Mouse (Mus musculus) Patski (cell line): Measurements from ENCODE around the gene Olfr411. TPM values are rescaled to one million over a fixed set of nuclear protein-coding genes. Genes with fewer than 3 reads are reported as not detected.

Experiments
- ATAC-seq: fragments of 100-300 bp; one replicate; pipeline ENCODE4 v1.8.0; 2021
- CTCF ChIA-PET: fragments of 350-600 bp; sonication (Branson Sonifier 250); formaldehyde crosslinking; loops from one replicate; lab custom pipeline; 2022; ENCODE audit warnings: inconsistent platforms; lab: Charles Lee
- POLR2A ChIA-PET: fragments of 350-600 bp; sonication (Branson Sonifier 250); formaldehyde crosslinking; loops from one replicate; lab custom pipeline; 2022; ENCODE audit warnings: antibody characterized with exemption, inconsistent platforms; lab: Charles Lee
- DNase-seq: peaks from one replicate; pipeline ENCODE4 v3.0.0-alpha.2; 2011; ENCODE audit warnings: low read depth, low spot score
- H3K27me3 ChIP-seq: fragments of 371-371 bp; one replicate; pipeline ENCODE4 v1.5.1; 2021
- CTCF ChIP-seq: fragments of 100-300 bp; IDR thresholded peaks from one replicate; pipeline ENCODE4 v1.5.1; 2021
- in situ Hi-C: fragments of 300-500 bp; cut with MboI; formaldehyde crosslinking; loops from 3 replicates; pipeline ENCODE4 v1.11.1; 2018; ENCODE audit warnings: low pct_unique_long_range_greater_than_20kb, mixed read lengths
- polyA plus RNA-seq: library from polyadenylated mRNA; unstranded; gene quantifications from one replicate; pipeline ENCODE4 v1.2.3, GENCODE M21; 2021

Gene Olfr411
- polyA plus RNA-seq, result not detected

DNA sequence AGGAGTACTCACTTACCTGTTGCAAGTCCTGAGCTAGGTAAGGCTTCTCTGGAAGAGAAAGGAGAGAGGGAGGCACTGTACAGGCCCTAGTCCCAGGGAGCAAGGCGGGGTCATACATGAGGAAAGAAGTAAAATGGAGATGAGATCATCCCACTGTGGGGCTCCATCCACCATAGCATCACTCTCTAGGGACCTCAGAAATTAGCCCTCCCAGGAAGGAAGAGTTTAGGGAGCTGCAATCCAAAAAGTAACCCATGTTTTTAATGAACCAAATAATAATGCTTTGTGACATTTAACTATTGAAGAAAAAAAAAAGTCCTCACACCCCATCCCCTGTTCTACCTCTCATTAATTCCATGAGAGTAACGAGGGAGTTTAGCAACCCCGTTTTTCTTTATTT lies at the start of gene Olfr411:
TSS of gene Olfr411 (minus strand) at position 101 of the 400 bp plus-strand sequence.
- ATAC-seq, result no peak
- in situ Hi-C loops, result loop anchor here (25.0 kb wide), 2 partner anchors 365 to 1065 kb away; partner anchors contain the start of gene Olfr398

DNA sequence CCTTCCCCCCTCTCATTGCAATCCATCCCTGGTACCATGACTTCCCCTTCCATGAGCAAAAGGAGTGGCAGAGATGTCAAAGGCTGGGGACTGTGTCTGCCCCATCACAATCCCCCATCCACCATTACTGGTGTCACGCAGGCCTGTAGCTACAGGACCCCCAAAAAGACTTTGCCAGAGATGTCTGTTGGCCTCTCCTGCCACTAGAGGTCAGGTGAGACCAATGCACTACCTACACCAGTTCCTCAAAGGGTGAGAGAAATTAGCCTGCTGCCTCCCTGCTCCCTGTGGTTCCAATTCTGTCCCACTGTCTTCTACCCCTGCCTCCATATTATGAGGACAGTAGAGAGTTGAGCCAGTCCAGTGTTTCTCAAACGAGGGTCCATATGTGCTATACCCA lies 49.7 kb upstream of the Olfr411 start:
- ATAC-seq, result no peak
- H3K27me3 ChIP-seq, result no peaks in the 10 kb centered on the region
- no peak for DNase-seq
- TF ChIP-seq CTCF, result no peak
- POLR2A ChIA-PET, result interaction anchor here (1.5 kb wide), 1 partner anchor 103 kb away, joined by 3 read pairs; no protein-coding TSS in a partner anchor
- CTCF ChIA-PET, result interaction anchor here (0.9 to 2.1 kb wide), 6 partner anchors 25 to 144 kb away, joined by 3 to 9 read pairs (median 4); no protein-coding TSS in a partner anchor
- in situ Hi-C loops, result loop anchor here (10.0 kb wide), 1 partner anchor 123 kb away; no protein-coding TSS in a partner anchor

More for the DNA sequence above, at the start of gene Olfr411:
- ChIA-PET CTCF (no interaction called here), POLR2A (no interaction called here)
- TF ChIP-seq CTCF, result no peak
- no peaks in the 10 kb centered on the region for H3K27me3 ChIP-seq
- no peak for DNase-seq

DNA sequence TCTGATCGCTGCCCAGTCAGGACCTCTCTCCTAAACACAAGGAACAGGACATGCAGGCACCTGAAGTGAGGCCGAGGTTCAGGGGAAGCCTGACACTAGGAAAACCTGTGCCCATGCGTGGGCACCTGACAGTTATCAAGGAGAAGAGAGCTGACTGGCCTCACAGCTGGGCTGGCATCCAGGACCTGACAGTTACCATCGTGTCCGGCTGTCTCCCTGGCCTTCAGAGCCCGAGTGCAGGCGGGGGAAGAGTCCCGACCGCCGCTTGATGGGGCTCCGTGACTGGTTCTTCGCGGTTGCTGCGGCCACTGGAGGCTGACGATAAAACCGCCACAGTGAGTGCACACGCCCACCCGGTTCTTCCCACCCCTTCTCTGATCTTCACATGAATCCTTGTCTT lies 43.1 kb upstream of the Olfr411 start:
- in situ Hi-C loops, result no loop called here
- no peaks in the 10 kb centered on the region for H3K27me3 ChIP-seq
- DNase-seq, result no peak
- no peak for TF ChIP-seq CTCF
- CTCF ChIA-PET, result interaction anchor here (1.7 kb wide), 1 partner anchor 8 kb away, joined by 3 read pairs; no protein-coding TSS in a partner anchor
- POLR2A ChIA-PET, result interaction anchor here (0.5 kb wide), 1 partner anchor 239 kb away, joined by 6 read pairs; no protein-coding TSS in a partner anchor
- no peak for ATAC-seq

DNA sequence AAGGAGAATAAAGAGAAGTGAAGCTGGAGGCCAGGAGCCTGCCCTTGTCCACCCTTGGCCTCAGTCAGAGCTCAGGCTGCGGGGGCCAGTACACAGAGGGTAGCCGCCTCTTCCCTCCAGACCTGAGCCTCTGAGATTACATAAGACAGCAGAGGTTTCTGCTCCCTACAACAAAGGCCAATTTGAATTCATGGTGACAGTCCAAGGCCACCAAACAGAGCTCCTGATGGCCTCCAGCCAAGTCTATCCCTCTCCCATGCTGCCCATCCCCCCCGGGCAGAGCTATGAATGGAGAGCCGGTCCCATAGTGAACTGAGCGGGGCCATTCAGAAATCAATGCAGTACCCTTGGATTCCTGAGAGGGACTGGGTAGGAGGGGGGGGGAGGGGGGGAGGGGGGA lies 41.0 kb upstream of the Olfr411 start:
- ATAC-seq (no peak), DNase-seq (no peak)
- CTCF ChIA-PET, result no interaction called here
- in situ Hi-C loops, result no loop called here
- no peak for TF ChIP-seq CTCF
- POLR2A ChIA-PET, result no interaction called here
- no peaks in the 10 kb centered on the region for H3K27me3 ChIP-seq

DNA sequence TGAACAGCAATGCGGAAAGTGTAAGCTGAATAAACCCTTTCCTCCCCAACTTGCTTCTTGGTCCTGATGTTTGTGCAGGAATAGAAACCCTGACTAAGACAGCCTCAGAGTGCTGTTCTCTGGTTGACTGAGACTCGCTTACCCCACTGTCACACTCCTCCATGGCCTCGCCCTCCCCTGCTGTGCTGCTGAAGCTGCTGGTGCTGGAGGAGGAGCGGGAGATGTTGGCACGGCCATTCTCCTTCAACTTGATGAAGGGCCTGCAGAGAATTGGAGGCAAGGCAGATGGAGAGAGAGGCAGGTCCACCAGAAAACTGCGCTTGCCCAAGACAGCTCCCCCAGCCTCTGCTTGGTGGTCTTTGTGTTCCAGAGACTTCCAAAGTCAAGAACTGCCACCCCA lies 40.5 kb upstream of the Olfr411 start:
- ATAC-seq (no peak), DNase-seq (no peak)
- no peaks in the 10 kb centered on the region for H3K27me3 ChIP-seq
- no peak for TF ChIP-seq CTCF
- in situ Hi-C loops, result no loop called here
- CTCF ChIA-PET, result no interaction called here
- POLR2A ChIA-PET, result no interaction called here

DNA sequence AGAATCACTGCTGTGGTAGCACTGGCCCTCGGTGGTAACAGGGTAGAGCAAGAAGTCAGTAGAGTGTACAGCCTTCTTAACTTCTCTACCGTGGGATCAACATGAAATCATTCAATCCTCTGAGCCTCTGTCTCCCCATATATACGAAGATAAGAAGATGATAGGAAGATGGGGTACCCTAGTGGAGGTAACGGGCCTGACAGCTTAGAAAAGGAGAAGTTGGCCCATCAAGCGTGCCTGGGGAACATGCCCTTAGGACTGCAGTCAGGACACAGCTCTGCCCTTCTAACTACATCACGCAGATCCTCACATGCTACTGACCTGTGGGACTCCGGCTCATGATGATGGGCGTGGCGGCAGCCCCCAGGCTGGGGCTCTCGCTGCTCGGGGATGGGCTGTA lies 39.4 kb upstream of the Olfr411 start:
- CTCF ChIA-PET, result interaction anchor here (1.6 kb wide), 1 partner anchor 154 kb away, joined by 4 read pairs; no protein-coding TSS in a partner anchor
- ATAC-seq (no peak), DNase-seq (no peak)
- in situ Hi-C loops, result no loop called here
- no peak for TF ChIP-seq CTCF
- POLR2A ChIA-PET, result no interaction called here
- H3K27me3 ChIP-seq, result no peaks in the 10 kb centered on the region

DNA sequence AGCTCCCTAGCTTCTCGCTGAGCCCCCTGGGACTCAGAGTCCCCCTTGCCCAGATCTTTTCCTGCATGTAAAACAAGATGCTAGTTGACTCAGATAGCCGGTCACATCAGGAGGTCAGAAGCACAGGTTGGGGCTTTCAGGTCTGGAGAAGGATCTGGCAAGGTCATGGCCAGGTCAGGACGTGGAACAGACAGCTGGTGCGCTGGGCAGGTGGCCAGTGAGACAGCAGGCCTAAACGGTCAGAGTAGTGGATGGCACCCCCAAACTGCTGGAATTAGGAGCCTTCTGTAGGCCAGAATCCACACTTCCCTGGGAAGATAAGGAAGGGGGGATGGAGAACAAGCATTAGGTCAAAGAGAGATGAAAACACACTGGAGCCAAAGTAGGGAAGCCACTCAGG lies 34.8 kb upstream of the Olfr411 start:
- in situ Hi-C loops, result no loop called here
- H3K27me3 ChIP-seq, result no peaks in the 10 kb centered on the region
- no peak for TF ChIP-seq CTCF
- POLR2A ChIA-PET, result no interaction called here
- CTCF ChIA-PET, result interaction anchor here (1.0 kb wide), 1 partner anchor 9 kb away, joined by 3 read pairs; no protein-coding TSS in a partner anchor
- no peak for DNase-seq
- no peak for ATAC-seq

DNA sequence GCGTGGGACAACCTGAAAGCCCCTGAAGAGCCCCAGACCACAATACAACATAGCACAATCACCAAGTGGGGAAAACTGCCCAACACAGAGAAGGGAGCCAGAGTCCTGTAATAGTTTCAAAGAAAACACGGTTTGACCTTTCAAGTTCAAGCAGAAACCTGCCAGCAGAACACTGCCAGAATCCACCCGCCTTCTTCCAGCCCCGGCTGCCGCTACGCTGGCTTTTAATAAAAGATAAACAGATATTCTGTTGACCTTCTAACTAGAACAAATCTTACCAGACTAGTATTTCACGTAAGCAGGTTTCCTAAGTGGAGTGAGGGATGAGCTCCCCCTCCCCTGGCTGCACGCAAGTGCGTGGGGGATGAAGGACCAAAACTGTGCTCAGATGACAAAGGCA lies 33.2 kb upstream of the Olfr411 start:
- DNase-seq (no peak), ATAC-seq (no peak)
- TF ChIP-seq CTCF, result no peak
- CTCF ChIA-PET, result no interaction called here
- POLR2A ChIA-PET, result no interaction called here
- in situ Hi-C loops, result no loop called here
- H3K27me3 ChIP-seq, result no peaks in the 10 kb centered on the region

DNA sequence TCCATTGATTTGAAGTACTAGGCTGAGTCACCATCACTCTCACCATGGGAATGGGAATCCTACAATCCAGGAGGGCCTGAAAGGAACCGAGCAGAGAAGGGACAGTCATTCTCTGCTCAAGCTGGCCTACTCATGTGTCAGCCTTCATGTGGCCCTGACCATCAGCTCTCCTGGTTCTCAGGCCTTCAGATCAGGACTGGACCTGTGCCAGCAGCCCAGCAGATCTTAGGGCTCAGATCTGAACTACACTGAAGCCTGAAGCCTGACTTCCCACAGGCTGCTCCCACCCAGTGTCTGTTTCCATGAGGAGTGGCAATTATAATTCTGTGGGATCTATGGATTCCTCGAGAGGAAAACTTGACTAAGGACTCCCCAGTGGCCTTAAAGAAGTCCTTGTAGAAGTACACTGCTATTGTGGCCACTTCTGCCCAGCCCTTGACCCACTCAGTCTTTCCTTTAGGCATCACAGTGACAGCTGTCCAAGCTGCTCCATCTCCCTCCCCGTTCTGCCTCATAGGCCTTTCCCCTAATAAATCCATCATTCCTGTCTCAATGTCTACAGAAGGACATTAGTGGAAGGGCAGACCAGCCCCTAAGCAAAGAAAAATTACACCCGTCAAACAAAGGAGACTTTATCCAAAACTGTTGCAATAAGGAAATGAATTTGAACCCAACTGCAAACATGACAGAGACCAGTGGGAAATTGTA lies 26.9 kb upstream of the Olfr411 start:
- no peaks in the 10 kb centered on the region for H3K27me3 ChIP-seq
- ATAC-seq (no peak), DNase-seq (no peak)
- in situ Hi-C loops, result loop anchor here (5.0 kb wide), 1 partner anchor 148 kb away; no protein-coding TSS in a partner anchor
- ChIA-PET CTCF (interaction anchor here (1.0 kb wide), 1 partner anchor 150 kb away, joined by 3 read pairs; no protein-coding TSS in a partner anchor), POLR2A (no interaction called here)
- TF ChIP-seq CTCF, result no peak

DNA sequence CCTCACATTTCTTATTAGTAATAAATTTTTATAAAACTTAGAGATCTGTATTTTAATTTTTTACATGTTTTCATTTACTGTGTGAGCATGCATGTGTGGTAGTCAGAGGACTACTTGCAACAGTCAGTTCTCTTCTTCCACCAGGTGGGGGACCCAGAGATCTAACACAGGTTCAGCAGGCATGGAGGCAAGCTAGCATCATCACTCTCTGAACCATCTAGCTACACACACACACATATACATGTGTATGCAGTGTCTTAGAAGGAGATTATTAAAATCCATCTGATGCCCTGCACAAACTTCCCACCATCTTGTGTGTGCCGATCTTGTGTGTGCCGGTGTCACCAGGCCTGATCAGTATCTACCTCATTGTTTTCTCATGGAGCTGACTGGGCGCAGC lies 24.4 kb upstream of the Olfr411 start:
- DNase-seq, result peak; percentile 9
- CTCF ChIA-PET, result interaction anchor here (0.6 to 2.6 kb wide), 9 partner anchors 8 to 212 kb away, joined by 3 to 29 read pairs (median 4); no protein-coding TSS in a partner anchor
- POLR2A ChIA-PET, result no interaction called here
- H3K27me3 ChIP-seq, result peaks cover 11% of the 10 kb centered on the region
- peak; percentile 81 for TF ChIP-seq CTCF
- ATAC-seq, result peak; percentile 60
- in situ Hi-C loops, result loop anchor here (5.0 kb wide), 1 partner anchor 150 kb away; no protein-coding TSS in a partner anchor
